Mouse (Mus musculus): ENCODE results near the gene Ppp2r1b.

Gene Ppp2r1b

GRCm38 (mm10) chr9:50867015-50867414 lies 21.9 kb downstream of the Ppp2r1b start:
- no peak for DNase-seq (ENCODE audit: low read depth, low spot score)

GRCm38 (mm10) chr9:50868182-50868581 lies 23.1 kb downstream of the Ppp2r1b start:
- DNase-seq (ENCODE audit: low read depth, low spot score) = no peak

GRCm38 (mm10) chr9:50873210-50873609 lies 28.1 kb downstream of the Ppp2r1b start:
- DNase-seq (ENCODE audit: low read depth, low spot score) = no peak

GRCm38 (mm10) chr9:50874031-50874430 lies 28.9 kb downstream of the Ppp2r1b start:
- no peak for DNase-seq (ENCODE audit: low read depth, low spot score)

- DNase-seq (ENCODE audit: low read depth, low spot score) = no peak
Measured at GRCm38 (mm10) chr9:50875470-50875869, 30.4 kb downstream of the Ppp2r1b start.

- DNase-seq (ENCODE audit: low read depth, low spot score) = no peak
Measured at GRCm38 (mm10) chr9:50876287-50876686, 31.2 kb downstream of the Ppp2r1b start.

GRCm38 (mm10) chr9:50877431-50877830 lies 32.3 kb downstream of the Ppp2r1b start:
- no peak for DNase-seq (ENCODE audit: low read depth, low spot score)

- no peak for DNase-seq (ENCODE audit: low read depth, low spot score)
Measured at GRCm38 (mm10) chr9:50882183-50882582, 37.1 kb downstream of the Ppp2r1b start.

GRCm38 (mm10) chr9:50884093-50884492 lies 39.0 kb downstream of the Ppp2r1b start:
- no peak for DNase-seq (ENCODE audit: low read depth, low spot score)

GRCm38 (mm10) chr9:50884741-50885599 lies 39.9 kb downstream of the Ppp2r1b start:
- DNase-seq (ENCODE audit: low read depth, low spot score) = no peak

GRCm38 (mm10) chr9:50885600-50885987 lies 40.5 kb downstream of the Ppp2r1b start:
- DNase-seq (ENCODE audit: low read depth, low spot score) = no peak

- DNase-seq (ENCODE audit: low read depth, low spot score) = no peak
Measured at GRCm38 (mm10) chr9:50886870-50887269, 41.8 kb downstream of the Ppp2r1b start.

GRCm38 (mm10) chr9:50887351-50887750 lies 42.2 kb downstream of the Ppp2r1b start:
- DNase-seq (ENCODE audit: low read depth, low spot score) = no peak

- DNase-seq (ENCODE audit: low read depth, low spot score) = no peak
Measured at GRCm38 (mm10) chr9:50889211-50889610, 44.1 kb downstream of the Ppp2r1b start.

- no peak for DNase-seq (ENCODE audit: low read depth, low spot score)
Measured at GRCm38 (mm10) chr9:50889964-50890363, 44.9 kb downstream of the Ppp2r1b start.

- DNase-seq (ENCODE audit: low read depth, low spot score) = no peak
Measured at GRCm38 (mm10) chr9:50890494-50891090, 45.5 kb downstream of the Ppp2r1b start.

GRCm38 (mm10) chr9:50893665-50894064 lies 48.6 kb downstream of the Ppp2r1b start:
- no peak for DNase-seq (ENCODE audit: low read depth, low spot score)

- DNase-seq (ENCODE audit: low read depth, low spot score) = no peak
Measured at GRCm38 (mm10) chr9:50900026-50900920, 55.2 kb downstream of the Ppp2r1b start.

- no peak for DNase-seq (ENCODE audit: low read depth, low spot score)
Measured at GRCm38 (mm10) chr9:50904196-50904847, 59.2 kb downstream of the Ppp2r1b start.

- DNase-seq (ENCODE audit: low read depth, low spot score) = no peak
Measured at GRCm38 (mm10) chr9:50905321-50905720, 60.2 kb downstream of the Ppp2r1b start.

- DNase-seq (ENCODE audit: low read depth, low spot score) = no peak
Measured at GRCm38 (mm10) chr9:50911861-50912515, 66.9 kb downstream of the Ppp2r1b start.
